Mouse (Mus musculus): Measurements from ENCODE around the gene Stat6.
"Not testable (repeated sequence)": the region's sequence is repeated elsewhere in the genome, so short reads cannot be mapped to it uniquely, and the experiment has no call there.

The Stat6 gene

DNA sequence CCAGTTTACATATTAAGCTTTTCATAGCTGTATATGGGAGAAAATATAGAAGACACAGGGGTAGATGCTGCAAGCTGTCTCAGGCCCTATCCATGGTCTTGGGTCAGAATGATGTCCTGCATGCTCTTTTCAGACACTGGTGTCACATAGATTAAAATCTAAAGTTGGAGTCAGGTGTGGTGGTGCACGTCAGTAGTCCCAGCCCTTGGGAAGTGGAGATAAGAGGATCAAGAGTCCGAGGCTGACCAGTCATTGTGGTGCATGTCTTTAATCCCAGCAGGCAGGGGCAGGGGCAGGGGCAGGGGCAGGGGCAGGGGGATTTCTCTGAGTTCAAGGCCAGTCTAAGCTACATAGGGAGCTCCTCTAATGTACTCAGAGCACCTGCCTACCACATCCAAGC is 3.0 kb downstream of the Stat6 start:
- no peak for DNase-seq (ENCODE audit: low read depth, low spot score)

DNA sequence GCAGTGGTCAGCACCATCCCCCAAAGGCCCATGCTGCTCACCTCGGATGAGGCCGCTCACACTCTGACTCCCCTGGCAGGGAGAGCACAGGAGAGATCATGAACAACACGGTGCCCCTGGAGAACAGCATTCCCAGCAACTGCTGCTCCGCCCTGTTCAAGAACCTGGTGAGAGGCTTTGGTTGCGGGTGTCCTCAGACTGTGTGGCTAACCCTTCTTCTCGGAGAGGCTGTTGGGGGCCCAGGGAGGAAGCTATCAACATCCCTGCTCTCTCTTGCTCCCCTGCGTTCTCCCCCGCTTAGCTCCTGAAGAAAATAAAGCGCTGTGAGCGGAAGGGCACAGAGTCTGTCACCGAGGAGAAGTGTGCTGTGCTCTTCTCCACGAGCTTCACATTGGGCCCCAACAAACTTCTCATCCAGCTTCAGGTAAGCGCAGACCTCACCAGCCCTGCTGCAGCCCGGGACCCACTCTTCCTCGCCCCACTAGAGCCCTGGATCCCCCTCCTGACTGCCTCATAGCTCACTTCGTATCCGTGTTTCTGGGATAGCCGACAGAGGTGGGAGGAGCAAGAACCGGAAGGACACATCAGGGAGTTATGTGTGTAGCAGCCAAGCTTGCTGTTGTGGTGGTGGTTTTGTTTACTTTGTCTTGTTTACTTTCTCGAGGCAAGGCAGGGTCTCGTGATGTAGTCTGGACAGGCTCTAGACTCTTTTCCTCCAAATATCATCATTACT is 10.3 kb downstream of the Stat6 start:
- DNase-seq (ENCODE audit: low read depth, low spot score) = no peak

DNA sequence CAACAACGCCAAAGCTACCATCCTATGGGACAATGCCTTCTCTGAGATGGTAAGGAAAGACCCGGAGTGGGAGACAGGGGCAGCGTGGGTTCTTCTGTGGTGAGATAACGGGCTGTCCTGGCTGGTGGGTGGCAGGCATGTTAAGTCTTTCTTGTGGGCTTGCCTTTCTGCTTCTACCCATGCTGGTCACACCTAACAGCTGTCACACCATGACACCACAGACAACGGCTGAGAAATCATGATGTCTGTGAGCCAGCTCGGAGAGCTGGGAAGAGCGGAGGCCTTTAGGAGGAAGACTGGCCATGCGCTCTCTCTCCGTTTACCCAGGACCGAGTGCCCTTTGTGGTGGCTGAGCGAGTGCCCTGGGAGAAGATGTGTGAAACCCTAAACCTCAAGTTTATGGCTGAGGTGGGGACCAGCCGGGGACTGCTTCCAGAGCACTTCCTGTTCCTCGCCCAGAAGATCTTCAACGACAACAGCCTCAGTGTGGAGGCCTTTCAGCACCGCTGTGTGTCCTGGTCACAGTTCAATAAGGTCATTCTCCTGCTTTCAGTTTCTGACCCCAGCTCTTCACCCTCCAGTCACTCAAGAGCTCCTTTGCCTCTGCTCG is 12.3 kb downstream of the Stat6 start:
- DNase-seq (ENCODE audit: low read depth, low spot score) = peak; percentile 32

DNA sequence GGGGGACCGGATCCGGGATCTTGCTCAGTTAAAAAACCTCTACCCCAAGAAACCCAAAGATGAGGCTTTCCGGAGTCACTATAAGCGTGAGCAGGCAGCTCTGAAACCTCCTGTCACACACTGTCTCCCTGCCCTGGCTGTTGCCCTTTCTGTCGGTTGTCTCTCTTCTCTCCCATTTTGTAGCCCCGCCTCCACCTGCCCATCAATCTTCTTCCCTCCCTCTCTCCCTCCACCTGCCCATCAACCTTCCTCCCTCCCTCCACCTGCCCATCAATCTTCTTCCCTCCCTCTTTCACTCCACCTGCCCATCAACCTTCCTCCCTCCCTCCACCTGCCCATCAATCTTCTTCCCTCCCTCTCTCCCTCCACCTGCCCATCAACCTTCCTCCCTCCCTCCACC is 14.8 kb downstream of the Stat6 start:
- not testable (repeated sequence) for DNase-seq (ENCODE audit: low read depth, low spot score)

DNA sequence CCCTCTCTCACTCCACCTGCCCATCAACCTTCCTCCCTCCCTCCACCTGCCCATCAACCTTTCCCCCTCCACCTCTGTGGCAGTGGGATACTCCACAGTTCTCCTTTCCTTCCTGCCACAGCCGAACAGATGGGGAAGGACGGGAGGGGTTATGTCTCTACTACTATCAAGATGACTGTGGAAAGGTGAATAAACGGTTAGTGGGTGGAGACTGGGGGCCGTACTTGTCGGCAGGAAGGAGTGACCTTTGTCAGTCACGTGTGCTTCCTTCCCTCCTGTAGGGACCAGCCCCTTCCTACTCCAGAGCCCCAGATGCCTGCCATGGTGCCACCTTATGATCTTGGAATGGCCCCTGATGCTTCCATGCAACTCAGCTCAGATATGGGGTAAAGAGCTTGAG is 15.3 kb downstream of the Stat6 start:
- DNase-seq (ENCODE audit: low read depth, low spot score) = peak; percentile 38

DNA sequence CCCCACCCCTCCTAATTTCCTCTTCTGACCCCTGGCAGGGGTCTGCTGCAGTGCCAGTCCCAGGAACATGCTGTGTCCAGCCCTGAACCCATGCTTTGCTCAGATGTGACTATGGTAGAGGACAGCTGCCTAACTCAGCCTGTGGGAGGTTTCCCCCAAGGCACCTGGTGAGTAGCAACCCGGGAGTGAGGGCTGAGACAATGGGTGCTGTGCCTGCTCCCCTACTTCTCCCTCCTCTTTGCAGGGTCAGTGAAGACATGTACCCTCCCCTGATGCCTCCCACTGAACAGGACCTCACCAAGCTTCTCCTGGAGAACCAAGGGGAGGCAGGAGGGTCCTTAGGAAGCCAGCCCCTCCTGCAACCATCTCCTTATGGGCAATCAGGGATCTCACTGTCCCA is 16.8 kb downstream of the Stat6 start:
- DNase-seq (ENCODE audit: low read depth, low spot score) = no peak

DNA sequence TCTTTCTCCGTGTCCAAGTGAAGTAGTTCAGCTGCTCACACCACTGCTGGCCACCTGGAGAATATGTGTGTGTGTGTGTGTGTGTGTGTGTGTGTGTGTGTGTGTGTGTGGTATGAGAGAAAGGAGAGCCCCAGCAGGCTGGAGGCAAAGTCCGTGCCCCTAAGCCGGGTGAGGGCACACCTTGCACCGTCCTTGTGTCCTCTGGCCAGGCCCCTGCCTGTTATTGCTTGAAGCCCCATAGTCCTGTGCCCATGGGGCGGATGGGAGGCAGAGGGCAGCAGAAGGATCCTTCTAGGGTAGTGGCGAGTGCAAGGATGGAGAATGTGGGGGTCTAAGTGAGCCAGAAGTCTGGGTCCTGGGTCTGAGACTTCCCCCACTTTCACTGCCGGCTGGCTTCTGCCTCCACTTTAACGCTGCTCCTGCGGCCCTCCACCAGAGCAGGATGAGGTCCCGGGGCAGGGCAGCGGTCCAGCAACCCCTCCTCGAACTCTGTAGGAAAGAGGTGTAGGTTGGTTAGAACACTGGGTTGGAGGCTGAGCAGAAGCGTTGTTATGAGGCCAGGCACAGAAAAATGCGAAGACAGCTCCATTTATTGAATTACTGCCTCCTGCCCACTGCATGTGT is 18.6 kb downstream of the Stat6 start:
- no peak for DNase-seq (ENCODE audit: low read depth, low spot score)

DNA sequence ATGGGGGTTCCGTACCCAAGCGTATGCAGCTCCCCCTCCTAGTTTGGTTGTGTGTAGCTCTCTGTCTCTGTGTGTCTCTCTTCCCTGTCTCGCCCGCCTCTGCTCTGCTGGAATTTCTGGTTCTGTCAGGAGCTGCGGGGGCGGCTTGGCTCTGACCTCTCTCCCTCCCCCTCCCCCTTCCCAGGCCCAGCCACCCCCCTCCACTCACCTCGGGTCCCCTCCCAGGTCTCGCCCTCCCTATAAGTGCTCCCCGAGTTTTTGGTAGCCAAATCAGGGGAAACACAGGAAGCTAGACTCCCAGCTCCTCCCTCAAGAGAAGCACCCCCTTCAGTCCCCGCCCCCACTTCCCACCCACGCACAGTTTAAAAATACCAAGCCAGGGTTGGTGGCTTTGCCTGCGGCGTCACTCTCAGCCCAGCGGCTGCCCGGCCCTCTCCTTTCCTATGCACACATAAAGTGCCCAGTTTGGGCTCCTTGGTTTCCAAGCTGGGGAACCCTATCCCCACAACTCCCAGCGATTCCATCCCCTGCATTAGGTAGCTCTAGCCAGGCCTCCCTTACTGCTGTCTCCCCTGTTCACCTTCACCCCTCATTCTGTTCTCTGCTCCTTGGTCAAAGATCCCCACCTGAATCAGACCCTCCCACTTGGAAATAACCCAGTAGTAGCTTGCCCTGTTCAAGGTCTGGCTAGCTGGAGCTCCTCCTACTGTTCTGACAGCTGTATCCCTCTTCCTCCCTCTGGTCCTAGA is 19.3 kb downstream of the Stat6 start:
- peak; percentile 88 for DNase-seq (ENCODE audit: low read depth, low spot score)

DNA sequence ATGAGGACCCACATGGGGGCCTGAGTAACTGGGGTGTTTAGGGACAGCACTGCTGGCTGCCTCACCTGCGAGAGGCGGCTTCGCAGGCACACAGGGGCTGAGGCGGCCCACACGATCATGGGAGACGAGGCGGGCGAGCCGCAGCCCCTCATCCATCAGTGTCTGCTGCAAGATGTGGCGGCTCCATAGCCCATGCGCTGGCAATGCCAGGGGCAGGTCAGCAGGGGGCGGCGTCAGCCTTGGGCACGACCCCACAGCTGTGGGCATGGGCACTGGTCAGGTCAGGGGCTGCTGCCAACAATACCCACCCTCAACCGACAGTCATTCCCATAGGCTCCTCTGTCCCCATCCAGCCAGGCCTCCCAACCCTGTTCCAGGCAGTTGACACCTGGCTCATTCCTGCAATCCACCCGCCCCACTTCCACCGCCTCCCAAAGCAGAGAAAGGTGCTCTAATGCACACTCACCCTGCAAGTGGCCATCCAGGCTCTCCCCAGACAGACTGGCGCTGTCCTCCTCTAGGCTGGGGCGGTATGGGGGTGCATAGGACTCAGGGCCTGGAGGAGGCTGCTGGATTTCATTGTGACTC is 20.0 kb downstream of the Stat6 start:
- peak; percentile 50 for DNase-seq (ENCODE audit: low read depth, low spot score)

DNA sequence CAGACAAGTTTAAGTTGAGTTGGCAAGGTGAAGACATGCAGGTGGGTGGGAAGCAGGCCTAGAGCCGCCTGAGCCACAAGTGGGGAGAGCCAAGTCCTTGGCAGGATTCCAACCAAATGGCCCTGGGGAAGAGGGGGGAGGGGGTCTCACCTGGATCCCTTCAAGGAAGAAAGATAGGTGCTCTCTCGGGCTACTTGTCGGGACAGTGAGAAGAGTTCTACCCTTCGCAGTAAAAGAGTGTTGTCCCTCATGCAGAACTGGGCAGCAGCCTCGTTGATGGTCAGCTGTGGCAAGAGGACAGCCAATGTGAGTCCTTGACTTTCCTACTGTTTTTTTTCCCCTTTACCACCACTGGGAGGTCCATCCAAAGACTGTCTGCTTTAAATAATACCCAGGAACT is 20.8 kb downstream of the Stat6 start:
- peak; percentile 15 for DNase-seq (ENCODE audit: low read depth, low spot score)

DNA sequence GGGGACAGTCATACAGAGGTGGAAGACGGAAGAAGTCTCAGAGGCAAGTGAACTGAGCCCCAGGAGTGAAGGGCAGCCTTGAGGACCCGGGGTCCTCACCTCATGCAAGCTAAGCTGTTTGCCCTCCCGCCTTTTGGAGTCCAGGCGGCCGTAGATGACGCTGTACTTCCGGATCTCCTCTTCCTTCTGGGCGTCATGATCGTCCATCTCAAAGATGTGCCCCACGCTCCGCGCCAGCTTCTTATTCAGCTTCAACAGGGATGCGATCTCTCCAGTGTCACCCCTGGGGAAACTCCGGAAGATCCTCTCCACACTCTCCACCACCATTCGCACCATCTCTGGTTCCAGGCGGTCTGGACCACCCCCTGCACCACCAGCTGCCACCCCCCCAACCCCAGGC is 21.4 kb downstream of the Stat6 start:
- DNase-seq (ENCODE audit: low read depth, low spot score) = peak; percentile 14

DNA sequence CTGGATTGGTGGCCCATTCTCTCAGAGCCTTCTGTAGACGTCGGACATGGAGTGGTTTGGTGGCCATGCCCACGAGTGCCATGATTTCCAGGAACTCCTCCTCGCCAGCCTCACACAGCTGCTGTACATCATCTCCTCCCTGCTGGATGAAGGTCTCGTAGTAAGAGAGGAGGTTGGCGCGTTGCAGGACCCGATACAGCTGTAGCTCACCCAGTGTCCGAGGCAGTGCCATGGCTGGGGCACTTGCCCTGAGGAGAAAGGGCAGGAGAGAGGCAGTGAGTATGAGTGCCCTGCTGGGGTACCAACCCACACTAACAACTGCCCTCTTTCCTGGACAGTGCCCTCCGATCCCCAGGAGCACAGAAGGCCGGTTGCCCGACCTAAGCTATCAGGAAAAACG is 22.1 kb downstream of the Stat6 start:
- peak; percentile 14 for DNase-seq (ENCODE audit: low read depth, low spot score)

DNA sequence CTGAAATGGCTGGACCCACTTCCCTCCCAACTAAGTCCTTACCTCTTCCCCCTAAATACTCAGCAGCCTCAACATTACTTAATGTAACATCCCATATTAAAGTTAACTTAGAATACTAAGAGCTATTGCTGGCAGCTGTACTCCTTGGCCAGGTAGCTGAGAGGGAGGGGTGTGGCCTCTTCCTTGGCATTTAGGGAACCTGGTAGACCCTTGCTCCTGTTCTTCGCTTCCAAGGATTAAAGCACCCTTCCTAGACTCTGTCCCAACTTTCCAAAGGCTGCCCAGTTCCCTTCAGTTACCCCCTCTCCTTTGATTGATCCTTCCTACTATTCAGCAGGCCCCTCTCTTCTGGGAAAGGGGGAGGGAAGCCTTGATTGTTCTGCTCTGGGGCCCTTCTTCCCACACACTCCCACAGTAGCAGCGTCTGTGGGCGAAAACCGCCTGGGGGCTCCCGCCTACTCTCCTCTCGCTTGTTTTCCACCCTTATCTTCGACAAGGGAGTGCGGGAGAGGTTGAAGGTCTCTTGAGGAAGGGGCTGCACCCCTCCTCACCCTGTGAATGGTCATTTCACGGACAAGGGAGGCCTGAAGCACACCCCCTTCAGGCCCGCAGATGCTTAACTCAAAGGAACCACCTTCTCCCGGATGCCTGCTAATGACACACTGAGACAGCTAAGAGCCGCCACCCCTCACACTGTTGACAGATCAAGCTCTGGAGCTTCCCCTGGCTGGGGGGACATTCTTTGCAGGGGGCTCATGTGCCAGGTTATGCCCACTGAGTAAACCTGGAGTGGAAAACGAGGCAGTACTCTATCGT is 22.8 kb downstream of the Stat6 start:
- peak; percentile 66 for DNase-seq (ENCODE audit: low read depth, low spot score)

DNA sequence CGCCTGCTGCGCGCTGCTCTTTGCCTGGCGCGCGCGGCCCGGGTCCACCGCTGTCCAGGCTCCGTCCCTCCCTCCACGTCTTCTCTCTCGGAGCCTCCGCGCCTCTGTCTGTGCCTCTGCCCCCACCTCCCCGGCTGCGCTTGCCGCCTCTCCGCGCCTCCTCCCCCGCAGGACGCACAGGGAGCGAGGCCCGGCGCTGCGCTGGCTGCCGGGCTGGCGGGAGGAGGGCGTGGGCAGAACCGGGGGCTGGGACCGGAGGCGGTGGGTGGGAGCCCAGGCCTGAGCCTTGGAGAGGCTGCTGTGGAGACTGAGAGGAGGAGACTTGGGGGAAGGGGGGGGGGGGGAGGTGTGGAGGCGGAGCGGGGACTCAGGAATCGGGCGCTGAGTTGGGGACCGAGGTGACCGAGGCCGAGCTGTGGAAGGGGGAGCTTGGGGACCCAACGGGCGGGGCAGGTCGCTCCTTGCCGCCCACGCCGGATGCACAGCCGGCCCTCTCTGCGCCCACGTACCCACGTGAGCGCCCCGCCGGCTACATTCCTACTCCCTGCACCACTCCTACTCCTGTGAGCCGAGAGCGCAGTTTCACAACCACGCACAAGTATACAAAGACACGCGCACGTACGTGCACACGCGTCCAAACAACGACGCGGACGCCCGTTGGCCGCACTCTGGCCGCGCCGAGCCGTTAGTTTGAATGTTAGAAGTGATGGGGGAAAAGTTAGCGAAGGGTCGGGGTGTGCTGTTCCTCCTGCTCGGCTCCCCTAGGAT is 23.9 kb downstream of the Stat6 start, which contains the start of gene Nemp1:
TSS of gene Nemp1 (plus strand) at position 401 of the 768 bp plus-strand sequence.
- DNase-seq (ENCODE audit: low read depth, low spot score) = peak; percentile 89

DNA sequence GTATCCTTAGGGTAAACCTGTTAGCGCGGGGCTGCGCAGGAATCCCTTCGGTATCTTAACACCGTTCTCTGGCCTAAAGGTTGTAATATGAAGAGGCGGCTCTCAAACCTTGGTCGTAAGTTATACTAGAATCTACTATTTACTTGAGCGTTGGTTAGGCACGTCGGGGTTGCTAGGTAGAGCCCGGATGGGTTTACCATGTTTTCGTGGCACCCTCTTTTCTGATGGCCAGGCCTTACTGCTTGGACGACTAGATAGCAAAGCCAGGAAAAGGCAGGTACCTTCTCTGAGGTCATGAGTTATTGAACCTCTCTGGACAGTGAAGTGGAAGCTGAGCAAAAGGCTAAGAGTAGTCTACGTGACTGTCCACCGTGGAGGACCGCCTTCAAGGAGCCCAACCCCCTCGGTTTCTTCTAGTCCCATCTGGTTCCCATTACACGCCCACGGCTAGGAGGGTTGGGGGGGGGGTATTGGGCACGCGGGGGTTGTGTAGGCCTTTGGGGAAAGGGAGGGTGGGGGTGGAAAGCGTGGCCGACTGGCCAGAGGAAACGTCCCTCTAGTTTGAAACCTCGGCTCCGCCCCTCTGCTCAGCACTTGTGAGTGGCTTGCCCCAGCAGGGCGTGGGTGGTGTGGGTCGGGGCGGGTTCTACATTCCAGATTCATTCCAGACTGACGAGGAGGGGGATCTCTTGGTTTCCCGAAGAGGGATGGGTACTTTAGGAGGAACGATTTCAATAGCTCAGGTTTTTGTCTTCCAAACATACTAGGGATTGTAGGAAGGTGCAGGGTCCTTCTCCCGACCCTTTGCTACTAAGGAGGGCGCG is 24.7 kb downstream of the Stat6 start:
- peak; percentile 82 for DNase-seq (ENCODE audit: low read depth, low spot score)

DNA sequence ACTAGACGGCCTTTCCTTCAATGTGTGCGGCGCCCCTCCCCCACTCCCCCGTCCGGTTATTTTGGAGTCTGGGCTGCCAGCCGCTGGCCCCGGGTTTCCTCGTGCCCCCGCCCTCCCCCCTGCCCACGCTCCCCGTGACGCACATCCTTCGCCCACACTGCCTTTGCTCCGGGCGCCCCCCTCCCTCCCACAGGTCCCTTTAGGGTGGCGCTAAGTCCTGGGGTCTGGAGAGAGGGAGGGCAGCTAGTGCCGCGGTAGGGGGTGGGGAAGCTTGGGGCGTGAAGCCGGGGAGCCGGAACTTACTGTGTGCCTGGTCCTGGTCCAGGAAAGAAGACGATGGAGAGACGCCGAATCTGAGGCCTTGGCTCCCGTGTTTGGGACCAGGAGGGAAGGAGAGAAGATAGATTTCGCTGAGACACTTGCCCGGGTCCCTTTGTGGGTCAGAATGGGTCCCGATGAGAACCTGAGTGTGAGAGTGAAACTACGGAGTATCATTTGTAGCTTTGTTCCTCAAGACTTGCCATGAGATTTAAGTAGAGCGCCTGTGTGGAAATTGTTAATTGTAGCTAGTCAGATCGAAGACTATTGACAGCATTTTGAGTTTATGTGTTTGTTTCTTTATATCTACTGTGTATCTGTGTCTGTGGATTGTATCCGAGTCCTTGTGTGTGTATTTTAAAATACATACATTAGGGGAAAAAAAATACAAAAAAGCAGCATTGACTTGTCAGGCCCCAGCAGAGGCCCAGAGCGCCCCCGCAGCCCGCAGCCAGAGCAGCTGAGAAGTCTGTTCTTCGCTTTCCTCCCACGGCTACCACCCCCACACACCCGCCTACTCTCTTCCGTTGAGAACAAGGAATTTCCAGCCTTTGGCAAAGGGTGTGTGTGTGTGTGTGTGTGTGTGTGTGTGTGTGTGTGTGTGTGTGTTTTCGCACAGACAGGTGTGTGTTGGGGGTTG is 25.6 kb downstream of the Stat6 start, which contains the start of gene Nab2:
TSS of gene Nab2 (minus strand) at position 476 of the 958 bp plus-strand sequence.
- peak; percentile 92 for DNase-seq (ENCODE audit: low read depth, low spot score)

DNA sequence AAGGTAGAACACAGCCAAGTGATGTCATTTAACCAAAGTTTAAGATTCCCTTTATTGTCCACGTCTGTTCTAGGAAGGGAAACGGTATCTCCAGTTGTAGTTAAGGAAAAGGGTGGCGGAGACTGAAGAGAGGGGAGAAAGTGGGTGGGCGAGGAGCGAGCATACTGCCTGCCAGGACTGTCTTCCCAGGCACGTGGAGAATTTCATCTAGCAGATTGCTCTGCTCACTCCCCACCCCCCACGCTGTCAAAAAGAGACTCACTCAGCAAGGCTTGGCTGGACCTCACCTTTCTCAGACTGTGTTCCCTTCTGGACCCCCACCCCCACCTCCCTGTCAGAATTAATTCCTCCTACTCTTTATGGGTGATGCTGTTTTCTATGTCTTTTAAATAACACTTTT is 26.4 kb downstream of the Stat6 start:
- DNase-seq (ENCODE audit: low read depth, low spot score) = no peak

DNA sequence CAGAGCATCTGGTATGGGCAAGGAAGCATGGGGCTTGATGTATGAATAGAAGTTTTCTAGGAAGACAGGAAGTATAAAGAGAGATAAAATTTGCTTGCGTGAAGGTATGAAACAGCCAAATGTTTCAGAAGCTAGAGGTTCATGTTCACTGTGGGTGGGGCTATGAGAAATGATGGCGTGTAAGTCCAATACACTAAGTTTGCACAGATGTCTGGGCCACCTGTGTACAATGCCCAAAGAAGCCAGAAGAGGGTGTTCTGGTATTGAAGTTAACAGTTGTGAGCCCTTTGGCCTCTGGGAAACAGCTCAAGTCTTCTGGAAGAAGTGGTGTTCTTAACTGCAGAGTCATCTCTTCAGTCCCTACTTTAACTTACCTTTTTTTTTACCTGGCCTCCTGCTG is 27.4 kb downstream of the Stat6 start:
- DNase-seq (ENCODE audit: low read depth, low spot score) = peak; percentile 50

Data from CD4-positive helper T cell, adult 2 months (primary cell).